Mouse (Mus musculus) cerebellum, adult 9-10 months (tissue): Measurements from ENCODE around the gene Pilrb2.

ENCODE experiments used
- DNase-seq: peaks from one replicate; pipeline ENCODE4 v3.0.0; 2022

Gene Pilrb2

GRCm38 (mm10) chr5:137831506-137831905, 40.1 kb downstream of the Pilrb2 start:
- DNase-seq, result no peak

- no peak for DNase-seq
Observed at GRCm38 (mm10) chr5:137831106-137831505, 40.5 kb downstream of the Pilrb2 start.

GRCm38 (mm10) chr5:137830238-137830637, 41.4 kb downstream of the Pilrb2 start:
- DNase-seq, result no peak

- no peak for DNase-seq
Observed at GRCm38 (mm10) chr5:137828694-137829093, 42.9 kb downstream of the Pilrb2 start.

GRCm38 (mm10) chr5:137826421-137826820, 45.2 kb downstream of the Pilrb2 start:
- DNase-seq, result no peak

GRCm38 (mm10) chr5:137825971-137826370, 45.6 kb downstream of the Pilrb2 start:
- no peak for DNase-seq

GRCm38 (mm10) chr5:137825030-137825429, 46.6 kb downstream of the Pilrb2 start:
- DNase-seq, result no peak

GRCm38 (mm10) chr5:137823455-137824045, 48.1 kb downstream of the Pilrb2 start:
- DNase-seq, result no peak

- peak; percentile 27 for DNase-seq
Observed at GRCm38 (mm10) chr5:137822602-137823001, 49.0 kb downstream of the Pilrb2 start.

GRCm38 (mm10) chr5:137822126-137822525, 49.5 kb downstream of the Pilrb2 start:
- no peak for DNase-seq

GRCm38 (mm10) chr5:137817466-137818222, 54.0 kb downstream of the Pilrb2 start:
- no peak for DNase-seq
